Mouse (Mus musculus): ENCODE results near the gene Ccdc158.

- TF ChIP-seq POLR2AphosphoS2 (IDR thresholded peaks at IDR 0.05; ENCODE audit: insufficient read length, low read depth) = no peak
- no peak for TF ChIP-seq REST (IDR thresholded peaks at IDR 0.05; ENCODE audit: insufficient read depth, insufficient read length)
Observed at GRCm38 (mm10) chr5:92579559-92579958, 95.5 kb downstream of the Ccdc158 start.
